Mouse (Mus musculus) liver, embryonic 13.5 days (tissue): ENCODE data around the gene Fam169b. TPM values are rescaled to one million over a fixed set of nuclear protein-coding genes. Genes with fewer than 3 reads are reported as not detected.

Experiments
- ATAC-seq: fragments of 200-750 bp; cut with Nextera tagmentation; 2 replicates; pipeline ENCODE4 v1.8.0; 2017; ENCODE audit warnings: low read depth, mild to moderate bottlenecking, moderate number of reproducible peaks, moderate library complexity
- DNase-seq: peaks from one replicate; pipeline ENCODE4 v3.0.0; 2022
- H3K27ac ChIP-seq: fragments of 300-500 bp; sonication (generic); 2 replicates; pipeline ENCODE4 v1.5.1; 2015; ENCODE audit warnings: moderate library complexity, mild to moderate bottlenecking, inconsistent platforms
- H3K27me3 ChIP-seq: fragments of 300-500 bp; sonication (generic); 2 replicates; pipeline ENCODE4 v1.6.1; 2015; ENCODE audit warnings: mild to moderate bottlenecking, inconsistent platforms
- H3K36me3 ChIP-seq: fragments of 300-500 bp; sonication (generic); 2 replicates; pipeline ENCODE4 v1.6.1; 2015; ENCODE audit warnings: mild to moderate bottlenecking, inconsistent platforms
- H3K4me1 ChIP-seq: fragments of 300-500 bp; sonication (generic); replicated peaks from 2 replicates; pipeline ENCODE4 v1.6.1; 2015; ENCODE audit warnings: inconsistent platforms
- H3K4me2 ChIP-seq: fragments of 300-500 bp; sonication (generic); 2 replicates; pipeline ENCODE4 v1.6.1; 2015; ENCODE audit warnings: inconsistent platforms, mild to moderate bottlenecking, moderate library complexity
- H3K4me3 ChIP-seq: fragments of 300-500 bp; sonication (generic); replicated peaks from 2 replicates; pipeline ENCODE4 v1.5.1; 2015; ENCODE audit warnings: mild to moderate bottlenecking, inconsistent platforms
- H3K9ac ChIP-seq: fragments of 300-500 bp; sonication (generic); 2 replicates; pipeline ENCODE4 v1.6.1; 2015; ENCODE audit warnings: mild to moderate bottlenecking, inconsistent platforms
- H3K9me3 ChIP-seq: fragments of 300-500 bp; sonication (generic); replicated peaks from 2 replicates; pipeline ENCODE4 v1.6.1; 2016; ENCODE audit warnings: inconsistent platforms
- WGBS: fragments of 180-500 bp; shearing (Covaris S2); methylation state at CpG from one replicate; pipeline ENCODE4 v1.1.7; 2015; ENCODE audit not compliant: insufficient replicate concordance; 5-methylcytosine and 5-hydroxymethylcytosine counted together
- polyA plus RNA-seq: library from polyadenylated mRNA; unstranded; fragments of >200 nt; fragmentation: Nextera tagmentation; extraction: Ambion mirVana; gene quantifications from 2 replicates; pipeline ENCODE4 v1.2.1, GENCODE M21; 2015

Gene Fam169b
- polyA plus RNA-seq, 1 experiment from 2014 or later, result 0.14 TPM

- ATAC-seq, result no peak
- H3K9me3 ChIP-seq, result no peaks in the 10 kb centered on the region
- H3K27me3 ChIP-seq, result no peaks in the 10 kb centered on the region
- H3K4me3 ChIP-seq, result no peak overlapping the region
- no peak overlapping the region for H3K9ac ChIP-seq
- WGBS, result 72% methylated on average over 8 of the region's 8 CpGs
- H3K36me3 ChIP-seq, result no peaks in the 10 kb centered on the region
- DNase-seq, result no peak
- H3K4me2 ChIP-seq, result no peak overlapping the region
- no peak overlapping the region for H3K27ac ChIP-seq
- peaks cover 8% of the 10 kb centered on the region; the same call in 1 of the 2 replicates for H3K4me1 ChIP-seq
These were observed 33.1 kb downstream of the Fam169b start for GRCm38 (mm10) chr7:68306756-68307155.

DNA sequence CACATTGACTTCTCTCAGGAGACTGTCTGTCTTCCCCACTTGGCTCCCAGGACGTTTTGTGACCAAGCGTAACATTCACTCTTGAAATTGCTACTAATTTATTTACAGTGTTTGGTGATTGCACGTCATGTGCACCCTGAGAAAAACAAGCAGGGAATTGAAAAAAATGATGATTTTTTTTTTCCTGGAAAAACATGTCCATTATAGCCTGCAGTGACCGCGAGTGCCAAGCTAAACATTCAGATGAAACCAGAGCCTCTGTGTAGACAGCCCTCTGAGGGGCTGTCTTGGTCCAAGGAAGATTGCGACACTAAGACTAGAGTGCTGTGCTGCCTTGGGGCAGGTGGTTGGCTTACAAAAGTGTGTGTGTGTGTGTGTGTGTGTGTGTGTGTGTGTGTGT is 37.8 kb downstream of the Fam169b start:
- H3K4me3 ChIP-seq, result no peak overlapping the region
- no peaks in the 10 kb centered on the region for H3K36me3 ChIP-seq
- DNase-seq, result no peak
- no peak for ATAC-seq
- 70% methylated on average over 6 of the region's 6 CpGs for WGBS
- no peak overlapping the region for H3K9ac ChIP-seq
- H3K4me1 ChIP-seq, result 0 out of 2 replicates have a peak, but pooled peaks cover 2% of the 10 kb centered on the region
- H3K27me3 ChIP-seq, result no peaks in the 10 kb centered on the region
- H3K4me2 ChIP-seq, result no peak overlapping the region
- no peak overlapping the region for H3K27ac ChIP-seq
- H3K9me3 ChIP-seq, result no peaks in the 10 kb centered on the region

DNA sequence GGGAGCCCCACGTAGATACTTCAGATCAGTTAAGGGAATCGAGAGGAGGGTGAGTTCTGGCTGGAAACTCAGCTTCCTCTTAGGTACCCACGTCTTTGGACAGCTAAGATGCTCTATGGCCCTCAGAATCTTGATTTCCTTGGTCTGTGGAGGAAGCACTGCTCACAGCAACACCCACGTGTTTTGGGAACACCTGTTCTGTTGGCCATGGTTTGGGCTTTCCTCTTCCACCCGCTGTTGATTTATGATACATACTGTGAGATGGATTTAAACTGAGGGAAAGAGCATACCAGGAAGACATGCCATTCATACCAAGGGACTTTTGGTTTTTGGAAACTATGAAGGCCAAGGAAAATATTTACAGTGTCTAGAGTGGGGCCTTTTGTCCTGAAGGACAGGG is 38.8 kb downstream of the Fam169b start:
- H3K4me2 ChIP-seq, result no peak overlapping the region
- H3K27me3 ChIP-seq, result no peaks in the 10 kb centered on the region
- no peaks in the 10 kb centered on the region for H3K36me3 ChIP-seq
- H3K4me3 ChIP-seq, result no peak overlapping the region
- no peak for DNase-seq
- no peak overlapping the region for H3K27ac ChIP-seq
- 54% methylated on average over 5 of the region's 5 CpGs for WGBS
- no peak overlapping the region for H3K9ac ChIP-seq
- no peaks in the 10 kb centered on the region for H3K4me1 ChIP-seq
- no peaks in the 10 kb centered on the region for H3K9me3 ChIP-seq
- ATAC-seq, result no peak

GRCm38 (mm10) chr7:68313038-68313782 is 39.6 kb downstream of the Fam169b start:
- Histone ChIP-seq H3K9me3 (no peaks in the 10 kb centered on the region), H3K4me2 (no peak overlapping the region), H3K27me3 (no peaks in the 10 kb centered on the region), H3K27ac (no peak overlapping the region), H3K4me1 (no peaks in the 10 kb centered on the region), H3K36me3 (no peaks in the 10 kb centered on the region), H3K4me3 (no peak overlapping the region), H3K9ac (no peak overlapping the region)
- DNase-seq, result no peak
- WGBS, result 61% methylated on average over 14 of the region's 14 CpGs
- ATAC-seq, result no peak

DNA sequence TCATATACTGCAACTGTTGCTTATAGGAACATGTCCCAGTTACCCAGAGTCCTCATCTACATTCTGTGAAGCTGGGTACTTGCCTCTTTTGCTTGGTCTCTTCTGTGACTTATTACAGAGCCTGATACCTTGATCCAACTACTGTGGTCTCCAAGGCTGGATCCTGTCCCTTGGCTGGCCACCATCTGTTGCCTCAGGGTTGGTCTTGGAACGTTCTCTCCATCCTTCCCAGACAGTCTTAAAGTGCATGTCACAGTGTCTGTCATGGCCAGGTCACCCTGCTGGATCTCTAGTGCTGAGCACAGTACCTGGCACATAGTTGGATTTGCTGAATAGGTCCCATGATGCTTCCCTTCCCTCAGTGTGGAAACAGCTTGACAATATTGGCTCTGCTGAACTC is 40.6 kb downstream of the Fam169b start:
- WGBS, result 57% methylated on average over 1 of the region's 1 CpGs
- Histone ChIP-seq H3K4me1 (no peaks in the 10 kb centered on the region), H3K27ac (no peak overlapping the region), H3K4me3 (no peak overlapping the region), H3K27me3 (no peaks in the 10 kb centered on the region), H3K9ac (no peak overlapping the region), H3K4me2 (no peak overlapping the region), H3K36me3 (no peaks in the 10 kb centered on the region), H3K9me3 (no peaks in the 10 kb centered on the region)
- no peak for ATAC-seq
- no peak for DNase-seq

DNA sequence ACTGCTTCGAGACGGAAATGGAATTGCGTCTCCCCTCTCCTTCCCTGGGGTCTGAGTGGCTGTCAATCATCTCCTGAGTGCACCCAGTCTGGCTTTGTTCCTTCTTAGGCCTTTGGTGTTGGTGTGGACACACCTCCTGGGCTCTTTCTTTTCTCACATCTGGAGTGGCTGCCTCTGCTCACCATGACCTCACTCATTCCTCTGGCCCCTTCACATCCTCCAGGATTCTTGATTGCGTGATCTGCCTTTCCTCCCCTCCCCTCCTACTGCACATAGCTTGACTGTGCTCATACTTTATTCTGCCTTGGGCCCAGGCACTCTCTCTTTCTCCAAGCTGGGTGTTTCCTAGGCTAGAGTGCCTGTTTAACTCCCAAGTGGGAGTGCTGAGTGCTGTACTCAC is 41.4 kb downstream of the Fam169b start:
- WGBS, result 75% methylated on average over 4 of the region's 4 CpGs
- no peaks in the 10 kb centered on the region for H3K27me3 ChIP-seq
- H3K27ac ChIP-seq, result no peak overlapping the region
- no peaks in the 10 kb centered on the region; the same call in 1 of the 2 replicates for H3K4me1 ChIP-seq
- ATAC-seq (no peak), DNase-seq (no peak)
- no peak overlapping the region for H3K4me2 ChIP-seq
- no peak overlapping the region for H3K9ac ChIP-seq
- H3K4me3 ChIP-seq, result no peak overlapping the region
- H3K9me3 ChIP-seq, result no peaks in the 10 kb centered on the region
- H3K36me3 ChIP-seq, result no peaks in the 10 kb centered on the region

GRCm38 (mm10) chr7:68318006-68318788 is 44.6 kb downstream of the Fam169b start:
- ATAC-seq, result no peak
- no peaks in the 10 kb centered on the region for H3K27me3 ChIP-seq
- WGBS, result 82% methylated on average over 16 of the region's 16 CpGs
- H3K27ac ChIP-seq, result no peak overlapping the region
- DNase-seq, result no peak
- no peak overlapping the region for H3K4me2 ChIP-seq
- no peaks in the 10 kb centered on the region for H3K9me3 ChIP-seq
- no peaks in the 10 kb centered on the region; the same call in 1 of the 2 replicates for H3K4me1 ChIP-seq
- H3K4me3 ChIP-seq, result no peak overlapping the region
- no peak overlapping the region for H3K9ac ChIP-seq
- H3K36me3 ChIP-seq, result no peaks in the 10 kb centered on the region

DNA sequence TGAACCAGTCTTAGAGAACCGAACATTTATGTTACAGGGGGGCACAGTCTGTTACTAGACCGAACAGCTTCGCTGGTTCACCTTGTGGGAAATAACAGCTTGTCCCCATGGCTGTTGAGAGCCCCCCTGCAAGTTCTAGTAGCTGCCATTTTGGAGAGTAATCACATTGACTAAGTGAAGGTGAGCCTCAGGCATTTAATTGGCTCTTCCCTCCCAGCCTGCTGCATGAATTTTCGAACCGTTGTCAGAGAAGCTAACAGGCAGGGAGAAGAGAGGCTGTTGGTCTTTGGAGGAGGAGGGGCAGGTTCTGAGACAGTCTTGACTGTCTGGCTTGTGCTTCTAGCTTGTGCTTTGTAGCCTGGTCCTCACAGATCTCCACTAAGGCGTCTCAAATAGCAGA is 45.3 kb downstream of the Fam169b start:
- H3K4me3 ChIP-seq, result no peak overlapping the region
- DNase-seq (no peak), ATAC-seq (no peak)
- H3K9ac ChIP-seq, result no peak overlapping the region
- H3K36me3 ChIP-seq, result no peaks in the 10 kb centered on the region
- no peaks in the 10 kb centered on the region for H3K27me3 ChIP-seq
- no peaks in the 10 kb centered on the region for H3K9me3 ChIP-seq
- H3K4me2 ChIP-seq, result no peak overlapping the region
- H3K27ac ChIP-seq, result no peak overlapping the region
- H3K4me1 ChIP-seq, result no peaks in the 10 kb centered on the region; the same call in 1 of the 2 replicates
- WGBS, result 56% methylated on average over 6 of the region's 6 CpGs

- Histone ChIP-seq H3K36me3 (no peaks in the 10 kb centered on the region), H3K27me3 (no peaks in the 10 kb centered on the region), H3K4me1 (no peaks in the 10 kb centered on the region; the same call in 1 of the 2 replicates), H3K27ac (no peak overlapping the region), H3K9me3 (no peaks in the 10 kb centered on the region), H3K4me2 (no peak overlapping the region), H3K4me3 (no peak overlapping the region), H3K9ac (no peak overlapping the region)
- no peak for DNase-seq
- ATAC-seq, result no peak
- 32% methylated on average over 14 of the region's 14 CpGs for WGBS
These were observed 46.6 kb downstream of the Fam169b start for GRCm38 (mm10) chr7:68320078-68320810.

DNA sequence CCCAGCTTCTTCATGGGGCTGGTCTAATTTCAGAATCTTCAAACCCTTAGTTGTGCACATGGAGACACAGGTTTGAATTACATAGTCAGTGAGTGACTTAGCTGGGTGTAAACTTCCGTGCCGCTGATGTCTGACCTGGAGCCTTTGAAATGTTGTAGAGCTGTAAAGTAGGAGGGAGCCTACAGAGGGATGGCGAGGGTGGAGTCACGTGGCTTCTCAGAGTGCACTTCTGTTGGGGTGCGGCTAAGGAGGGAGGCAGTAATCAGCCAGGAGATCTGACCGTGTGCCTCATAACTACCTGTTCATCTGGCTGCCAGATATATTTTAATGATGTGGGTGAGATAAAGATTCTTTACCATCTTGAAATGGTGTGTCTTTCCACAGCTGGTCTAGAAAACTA is 49.4 kb downstream of the Fam169b start:
- Histone ChIP-seq H3K27ac (no peak overlapping the region), H3K27me3 (no peaks in the 10 kb centered on the region), H3K9ac (no peak overlapping the region), H3K4me1 (no peaks in the 10 kb centered on the region; the same call in 1 of the 2 replicates), H3K9me3 (no peaks in the 10 kb centered on the region), H3K4me3 (no peak overlapping the region), H3K36me3 (no peaks in the 10 kb centered on the region), H3K4me2 (no peak overlapping the region)
- DNase-seq (no peak), ATAC-seq (no peak)
- 58% methylated on average over 6 of the region's 6 CpGs for WGBS

GRCm38 (mm10) chr7:68326190-68326722 is 52.6 kb downstream of the Fam169b start:
- no peaks in the 10 kb centered on the region for H3K4me1 ChIP-seq
- no peak overlapping the region for H3K4me3 ChIP-seq
- H3K9me3 ChIP-seq, result no peaks in the 10 kb centered on the region
- DNase-seq (no peak), ATAC-seq (no peak)
- 57% methylated on average over 7 of the region's 7 CpGs for WGBS
- H3K27ac ChIP-seq, result no peak overlapping the region
- H3K4me2 ChIP-seq, result no peak overlapping the region
- H3K9ac ChIP-seq, result no peak overlapping the region
- H3K36me3 ChIP-seq, result no peaks in the 10 kb centered on the region
- H3K27me3 ChIP-seq, result no peaks in the 10 kb centered on the region
